Mouse (Mus musculus): ENCODE measurements around the gene Olfr1101.

Olfr1101 gene

GRCm38 (mm10) chr2:86991121-86991520 is at the start of gene Olfr1101:
Gene Olfr1101 (minus strand): TSS chr2:86991221.
- DNase-seq (ENCODE audit: low spot score) = no peak

DNA sequence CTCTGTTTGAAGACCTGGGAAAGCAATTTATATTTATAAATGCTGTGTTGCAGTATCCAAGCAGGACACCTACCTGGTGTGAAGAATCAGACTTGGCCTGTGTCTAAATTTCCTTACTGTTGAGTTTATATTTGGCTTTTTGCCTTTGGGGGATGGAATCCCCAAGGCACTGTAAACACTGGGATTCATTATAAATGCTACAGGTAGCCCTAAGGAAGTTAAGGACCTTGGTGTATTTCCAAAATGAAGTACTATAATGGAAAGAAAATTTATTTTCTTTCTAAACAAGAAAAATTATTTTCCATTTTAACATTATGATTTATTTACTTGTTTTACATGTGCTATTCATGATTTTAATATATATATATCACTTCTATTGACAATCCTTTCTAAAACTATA is 45.4 kb upstream of the Olfr1101 start, which contains the start of gene Olfr1105:
TSS of gene Olfr1105 (minus strand) at position 101 of the 400 bp plus-strand sequence.
- no peak for DNase-seq (ENCODE audit: low spot score)

- no peak for DNase-seq (ENCODE audit: low spot score)
Observed at GRCm38 (mm10) chr2:87026980-87027379, 36.0 kb upstream of the Olfr1101 start, which contains the start of gene Olfr1104. Gene Olfr1104 (minus strand): TSS chr2:87027080.

GRCm38 (mm10) chr2:86998098-86998497 is 7.1 kb upstream of the Olfr1101 start, which contains the start of gene Olfr1102:
Gene Olfr1102 (plus strand): TSS chr2:86998398.
- DNase-seq (ENCODE audit: low spot score) = no peak

DNA sequence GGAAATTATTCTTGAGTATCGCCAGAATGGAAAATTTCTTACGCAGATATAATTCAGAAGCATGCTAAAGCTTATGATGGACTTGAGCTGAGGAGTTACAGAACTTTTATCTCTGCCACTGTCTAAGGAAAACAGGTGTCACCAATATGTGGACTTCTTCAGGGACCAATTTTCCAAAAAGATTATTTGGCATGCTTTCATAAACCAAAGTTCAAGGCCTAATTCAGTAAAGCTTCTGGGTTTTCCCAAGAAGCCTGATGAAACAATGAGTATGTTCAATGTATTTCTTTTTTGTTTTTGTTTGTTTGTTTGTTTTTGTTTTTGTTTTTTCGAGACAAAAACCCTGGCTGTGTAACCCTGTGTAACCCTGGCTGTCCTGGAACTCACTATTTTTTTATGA is 11.2 kb downstream of the Olfr1101 start, which contains the start of gene Olfr1100:
TSS of gene Olfr1100 (minus strand) at position 101 of the 400 bp plus-strand sequence.
- DNase-seq (ENCODE audit: low spot score) = no peak

DNA sequence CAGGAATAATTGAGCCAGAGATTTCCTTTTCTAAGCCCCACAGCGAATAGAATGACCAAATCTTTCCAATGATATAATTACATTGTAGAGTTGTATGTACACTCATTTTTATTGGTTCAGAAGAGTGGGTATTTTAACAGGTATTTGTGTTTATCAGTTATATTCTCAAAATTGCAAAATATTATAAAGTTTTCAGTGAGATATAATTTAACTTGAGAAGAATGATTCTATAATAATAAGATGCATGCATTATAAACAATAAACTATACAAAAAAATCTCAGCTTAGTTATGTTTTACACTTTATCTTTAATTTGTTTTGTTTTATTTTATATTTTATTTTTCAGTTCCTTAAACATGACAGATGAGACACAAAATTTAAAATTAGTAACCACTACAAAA is 30.4 kb downstream of the Olfr1101 start, which contains the start of gene Olfr1099:
TSS of gene Olfr1099 (minus strand) at position 101 of the 400 bp plus-strand sequence.
- no peak for DNase-seq (ENCODE audit: low spot score)

Data from MN1 (cell line).